Mouse (Mus musculus): ENCODE data around the gene Ppil4. TPM values are rescaled to one million over a fixed set of nuclear protein-coding genes. Genes with fewer than 3 reads are reported as not detected.

Ppil4 gene
- polyA plus RNA-seq, 1 experiment from 2014 or later = 63.7 TPM

DNA sequence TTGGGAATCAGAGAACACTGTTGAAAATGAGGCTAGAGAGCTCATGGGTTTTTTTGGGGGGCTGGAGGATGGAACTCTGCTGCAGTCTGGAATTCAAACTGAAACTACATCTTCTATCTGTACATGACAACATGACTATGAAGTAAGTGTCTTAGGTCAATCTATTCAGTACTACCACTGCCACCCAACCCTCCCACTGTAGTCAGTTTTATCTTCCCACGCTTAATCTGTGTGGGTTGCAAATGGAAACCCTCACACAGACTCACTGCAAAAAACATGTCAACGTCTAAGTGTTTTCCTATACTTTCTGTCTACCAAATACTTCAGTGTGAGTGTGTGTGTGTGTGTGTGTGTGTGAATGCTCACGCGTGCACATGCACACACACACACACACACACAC lies 50.5 kb downstream of the Ppil4 start:
- H3K36me3 ChIP-seq (ENCODE audit: control insufficient read depth, insufficient read depth) = no peaks in the 10 kb centered on the region
- no peak for ATAC-seq
- H3K4me1 ChIP-seq (replicated peaks; ENCODE audit: control insufficient read depth, insufficient read depth, low read length) = no peaks in the 10 kb centered on the region
- 94% methylated on average over 4 of the region's 4 CpGs for WGBS
- H3K9ac ChIP-seq (replicated peaks; ENCODE audit: low read depth, low read length) = no peak overlapping the region
- H3K9me3 ChIP-seq (ENCODE audit: control insufficient read depth, low read length) = no peaks in the 10 kb centered on the region
- no peak overlapping the region for H3K27ac ChIP-seq (ENCODE audit: low read length)
- no peaks in the 10 kb centered on the region for H3K27me3 ChIP-seq (replicated peaks; ENCODE audit: control insufficient read depth, insufficient read depth, low read length)
- H3K4me2 ChIP-seq (ENCODE audit: low read length) = no peak overlapping the region
- no peak overlapping the region for H3K4me3 ChIP-seq (replicated peaks; ENCODE audit: low read length)

DNA sequence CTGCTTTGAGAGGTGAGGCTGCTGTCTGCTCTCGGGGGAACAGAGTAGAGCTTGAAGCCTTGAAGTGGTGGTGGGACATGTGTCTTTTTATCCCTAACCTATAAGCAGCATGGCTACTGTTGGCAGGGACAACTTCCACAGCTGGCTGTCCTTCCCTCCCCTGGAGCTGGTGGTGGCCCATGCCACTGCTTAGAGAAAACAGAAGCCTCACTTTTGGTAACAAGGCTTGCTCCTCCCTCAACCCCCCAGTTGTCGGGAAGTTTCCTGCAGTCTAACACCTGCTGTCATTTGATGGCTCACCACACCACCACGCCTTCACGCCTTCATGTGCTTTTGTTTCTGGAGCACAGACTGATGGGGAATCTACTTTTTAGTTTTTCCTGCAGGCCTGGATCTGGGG lies 51.5 kb downstream of the Ppil4 start:
- no peaks in the 10 kb centered on the region for H3K9me3 ChIP-seq (ENCODE audit: control insufficient read depth, low read length)
- H3K4me3 ChIP-seq (replicated peaks; ENCODE audit: low read length) = no peak overlapping the region
- no peaks in the 10 kb centered on the region for H3K4me1 ChIP-seq (replicated peaks; ENCODE audit: control insufficient read depth, insufficient read depth, low read length)
- ATAC-seq = no peak
- no peaks in the 10 kb centered on the region for H3K27me3 ChIP-seq (replicated peaks; ENCODE audit: control insufficient read depth, insufficient read depth, low read length)
- no peaks in the 10 kb centered on the region for H3K36me3 ChIP-seq (ENCODE audit: control insufficient read depth, insufficient read depth)
- H3K9ac ChIP-seq (replicated peaks; ENCODE audit: low read depth, low read length) = no peak overlapping the region
- 84% methylated on average over 4 of the region's 4 CpGs for WGBS
- no peak overlapping the region for H3K27ac ChIP-seq (ENCODE audit: low read length)
- no peak overlapping the region for H3K4me2 ChIP-seq (ENCODE audit: low read length)

DNA sequence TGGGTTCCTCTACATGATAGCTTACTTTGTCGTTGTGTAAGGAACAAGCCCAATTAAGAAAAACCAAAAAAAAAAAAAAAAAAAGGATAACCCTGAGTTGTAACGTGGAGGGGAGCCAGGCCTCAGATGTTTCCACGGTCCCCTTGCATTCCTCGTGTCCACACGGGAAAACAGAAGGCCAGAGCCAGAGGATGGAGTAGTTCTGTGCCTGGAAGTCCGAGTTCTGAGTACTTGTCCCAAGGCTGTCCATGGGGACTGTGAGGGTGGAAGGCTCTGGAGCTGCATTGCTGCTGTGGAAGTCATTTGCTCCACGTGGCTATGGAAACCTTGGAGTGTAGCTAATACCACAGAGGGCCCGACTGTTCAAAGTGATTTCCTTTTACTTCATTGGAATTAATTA lies 52.4 kb downstream of the Ppil4 start:
- Histone ChIP-seq H3K4me1 (replicated peaks; ENCODE audit: control insufficient read depth, insufficient read depth, low read length) (no peaks in the 10 kb centered on the region), H3K4me3 (replicated peaks; ENCODE audit: low read length) (no peak overlapping the region), H3K4me2 (ENCODE audit: low read length) (no peak overlapping the region), H3K9me3 (ENCODE audit: control insufficient read depth, low read length) (no peaks in the 10 kb centered on the region), H3K27me3 (replicated peaks; ENCODE audit: control insufficient read depth, insufficient read depth, low read length) (no peaks in the 10 kb centered on the region), H3K36me3 (ENCODE audit: control insufficient read depth, insufficient read depth) (no peaks in the 10 kb centered on the region), H3K27ac (ENCODE audit: low read length) (no peak overlapping the region), H3K9ac (replicated peaks; ENCODE audit: low read depth, low read length) (no peak overlapping the region)
- 70% methylated on average over 8 of the region's 8 CpGs for WGBS
- no peak for ATAC-seq

DNA sequence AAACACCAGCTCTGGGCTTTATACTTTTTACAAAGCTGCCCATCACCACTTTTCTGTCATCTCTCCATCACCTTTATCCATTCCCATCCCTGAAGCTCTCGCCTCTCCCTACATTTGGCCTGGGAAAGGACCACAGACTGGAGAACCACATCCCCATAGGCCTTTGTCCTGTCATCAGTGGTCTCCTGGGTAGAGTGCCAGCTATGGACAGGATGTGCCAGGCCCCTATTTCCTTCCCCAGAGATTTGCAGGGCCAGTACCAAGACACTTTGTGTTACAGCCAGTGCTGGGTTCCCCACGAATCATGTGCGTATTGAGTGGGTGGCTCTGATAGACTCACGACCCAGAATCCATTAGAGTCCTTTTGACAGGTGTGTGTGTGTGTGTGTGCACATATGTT lies 53.3 kb downstream of the Ppil4 start:
- Histone ChIP-seq H3K9ac (replicated peaks; ENCODE audit: low read depth, low read length) (no peak overlapping the region), H3K4me2 (ENCODE audit: low read length) (no peak overlapping the region), H3K36me3 (ENCODE audit: control insufficient read depth, insufficient read depth) (no peaks in the 10 kb centered on the region), H3K9me3 (ENCODE audit: control insufficient read depth, low read length) (no peaks in the 10 kb centered on the region), H3K4me1 (replicated peaks; ENCODE audit: control insufficient read depth, insufficient read depth, low read length) (no peaks in the 10 kb centered on the region), H3K4me3 (replicated peaks; ENCODE audit: low read length) (no peak overlapping the region), H3K27me3 (replicated peaks; ENCODE audit: control insufficient read depth, insufficient read depth, low read length) (no peaks in the 10 kb centered on the region), H3K27ac (ENCODE audit: low read length) (no peak overlapping the region)
- WGBS = 85% methylated on average over 4 of the region's 4 CpGs
- ATAC-seq = no peak

DNA sequence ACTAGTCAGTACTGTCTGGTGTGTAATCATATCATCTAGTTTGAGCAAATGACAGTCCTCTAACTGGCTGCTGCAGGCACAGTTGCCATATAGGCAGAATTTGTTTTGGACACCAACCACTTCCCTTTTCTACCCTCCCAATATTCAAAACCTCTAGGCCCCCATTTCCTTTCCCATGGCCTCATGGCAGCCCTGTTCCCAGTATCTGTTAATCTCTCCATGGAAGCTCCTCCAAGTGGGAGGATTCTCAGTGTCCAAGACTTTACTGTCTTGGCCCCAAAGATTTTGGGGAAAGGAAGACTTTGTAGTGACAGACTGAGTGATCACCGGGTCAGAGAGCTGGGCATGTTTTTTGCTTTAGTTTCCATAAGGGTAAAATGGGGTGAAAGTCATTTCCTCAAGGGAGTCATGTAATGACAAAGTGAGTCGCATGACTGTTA lies 54.5 kb downstream of the Ppil4 start:
- 87% methylated on average over 2 of the region's 2 CpGs for WGBS
- no peak for ATAC-seq
- Histone ChIP-seq H3K36me3 (ENCODE audit: control insufficient read depth, insufficient read depth) (no peaks in the 10 kb centered on the region), H3K27ac (ENCODE audit: low read length) (no peak overlapping the region), H3K4me1 (replicated peaks; ENCODE audit: control insufficient read depth, insufficient read depth, low read length) (no peaks in the 10 kb centered on the region), H3K9ac (replicated peaks; ENCODE audit: low read depth, low read length) (no peak overlapping the region), H3K4me3 (replicated peaks; ENCODE audit: low read length) (no peak overlapping the region), H3K27me3 (replicated peaks; ENCODE audit: control insufficient read depth, insufficient read depth, low read length) (no peaks in the 10 kb centered on the region), H3K9me3 (ENCODE audit: control insufficient read depth, low read length) (no peaks in the 10 kb centered on the region), H3K4me2 (ENCODE audit: low read length) (no peak overlapping the region)

DNA sequence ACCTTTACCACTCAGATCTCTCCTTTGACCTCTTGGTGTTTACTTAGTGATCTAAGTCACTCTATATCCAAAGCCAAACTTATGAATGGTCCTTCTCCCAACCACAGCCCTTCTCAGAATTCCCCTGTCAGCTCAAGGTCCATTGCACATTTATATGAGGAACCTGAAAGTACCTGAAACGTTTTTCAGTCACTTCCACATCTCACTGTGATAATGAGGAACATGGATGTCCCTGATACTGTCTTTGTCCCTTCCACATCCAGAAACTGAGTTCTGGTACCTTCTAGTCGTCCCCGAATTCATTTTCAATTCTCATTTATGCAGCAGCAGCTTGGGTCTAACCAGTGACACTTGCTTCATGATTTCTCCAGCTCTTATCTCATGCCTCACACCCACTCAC lies 59.2 kb downstream of the Ppil4 start:
- WGBS = 68% methylated on average over 3 of the region's 3 CpGs
- H3K4me2 ChIP-seq (ENCODE audit: low read length) = no peak overlapping the region
- no peaks in the 10 kb centered on the region for H3K36me3 ChIP-seq (ENCODE audit: control insufficient read depth, insufficient read depth)
- H3K4me3 ChIP-seq (replicated peaks; ENCODE audit: low read length) = no peak overlapping the region
- no peaks in the 10 kb centered on the region for H3K4me1 ChIP-seq (replicated peaks; ENCODE audit: control insufficient read depth, insufficient read depth, low read length)
- no peak overlapping the region for H3K27ac ChIP-seq (ENCODE audit: low read length)
- no peak overlapping the region for H3K9ac ChIP-seq (replicated peaks; ENCODE audit: low read depth, low read length)
- no peaks in the 10 kb centered on the region for H3K27me3 ChIP-seq (replicated peaks; ENCODE audit: control insufficient read depth, insufficient read depth, low read length)
- no peaks in the 10 kb centered on the region for H3K9me3 ChIP-seq (ENCODE audit: control insufficient read depth, low read length)
- ATAC-seq = no peak

DNA sequence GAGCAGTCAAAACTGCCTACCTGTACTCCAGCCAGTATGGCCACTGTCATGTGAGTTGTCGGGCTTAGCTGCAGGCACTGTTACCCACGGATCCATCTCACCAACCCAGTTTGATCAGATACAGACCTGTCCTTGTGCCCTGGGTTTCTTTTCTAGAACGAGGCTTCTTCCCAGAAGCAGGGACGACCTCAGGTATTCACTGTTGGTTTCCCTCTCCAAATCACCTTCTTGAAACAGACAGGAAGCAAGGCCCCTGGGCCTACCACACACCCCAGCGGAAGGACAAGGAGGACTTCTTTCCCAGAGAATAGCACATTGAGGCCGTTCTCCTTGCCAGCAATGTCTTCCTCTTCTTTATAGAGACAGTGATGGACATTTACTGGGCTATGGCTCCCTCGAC lies 67.8 kb downstream of the Ppil4 start:
- Histone ChIP-seq H3K36me3 (ENCODE audit: control insufficient read depth, insufficient read depth) (no peaks in the 10 kb centered on the region), H3K27ac (ENCODE audit: low read length) (no peak overlapping the region), H3K27me3 (replicated peaks; ENCODE audit: control insufficient read depth, insufficient read depth, low read length) (no peaks in the 10 kb centered on the region), H3K9me3 (ENCODE audit: control insufficient read depth, low read length) (no peaks in the 10 kb centered on the region), H3K9ac (replicated peaks; ENCODE audit: low read depth, low read length) (no peak overlapping the region), H3K4me2 (ENCODE audit: low read length) (no peak overlapping the region), H3K4me3 (replicated peaks; ENCODE audit: low read length) (no peak overlapping the region), H3K4me1 (replicated peaks; ENCODE audit: control insufficient read depth, insufficient read depth, low read length) (no peaks in the 10 kb centered on the region)
- 92% methylated on average over 7 of the region's 7 CpGs for WGBS
- no peak for ATAC-seq

DNA sequence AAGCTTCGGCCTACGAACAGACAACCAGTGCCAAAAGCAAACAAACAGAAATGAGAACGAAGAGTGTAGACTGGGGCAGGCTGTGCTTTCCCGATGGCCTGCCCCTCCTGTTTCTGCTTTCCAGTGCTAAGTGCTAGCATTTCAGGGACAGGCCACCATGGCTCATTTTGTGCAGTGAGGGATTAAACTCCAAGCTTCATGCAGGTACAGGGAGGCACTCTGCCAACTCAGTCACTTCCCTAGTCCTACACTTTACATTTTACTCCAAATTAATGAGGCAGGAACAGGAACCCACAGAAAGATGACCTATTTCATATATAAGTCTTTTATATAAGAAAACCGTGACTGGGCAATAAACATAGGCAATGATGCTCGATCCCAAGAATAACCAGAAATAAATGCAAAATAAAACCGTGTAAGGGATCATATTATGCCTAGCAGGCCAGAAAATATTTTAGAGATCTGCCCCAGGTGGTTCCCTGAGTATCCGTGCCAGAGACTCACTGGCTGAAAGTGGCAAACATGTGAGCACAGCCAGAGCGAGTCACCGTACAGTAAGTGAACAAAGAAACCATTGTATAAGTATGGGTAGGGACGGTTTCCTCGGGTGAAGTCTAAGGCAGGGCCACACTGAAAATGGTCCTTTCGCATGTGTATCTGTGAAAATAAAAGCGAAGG lies 68.7 kb downstream of the Ppil4 start:
- WGBS = 70% methylated on average over 14 of the region's 14 CpGs
- no peak for ATAC-seq
- no peak overlapping the region for H3K9ac ChIP-seq (replicated peaks; ENCODE audit: low read depth, low read length)
- H3K36me3 ChIP-seq (ENCODE audit: control insufficient read depth, insufficient read depth) = no peaks in the 10 kb centered on the region
- H3K27ac ChIP-seq (ENCODE audit: low read length) = no peak overlapping the region
- no peak overlapping the region for H3K4me3 ChIP-seq (replicated peaks; ENCODE audit: low read length)
- no peaks in the 10 kb centered on the region for H3K9me3 ChIP-seq (ENCODE audit: control insufficient read depth, low read length)
- no peaks in the 10 kb centered on the region for H3K4me1 ChIP-seq (replicated peaks; ENCODE audit: control insufficient read depth, insufficient read depth, low read length)
- H3K27me3 ChIP-seq (replicated peaks; ENCODE audit: control insufficient read depth, insufficient read depth, low read length) = no peaks in the 10 kb centered on the region
- no peak overlapping the region for H3K4me2 ChIP-seq (ENCODE audit: low read length)

DNA sequence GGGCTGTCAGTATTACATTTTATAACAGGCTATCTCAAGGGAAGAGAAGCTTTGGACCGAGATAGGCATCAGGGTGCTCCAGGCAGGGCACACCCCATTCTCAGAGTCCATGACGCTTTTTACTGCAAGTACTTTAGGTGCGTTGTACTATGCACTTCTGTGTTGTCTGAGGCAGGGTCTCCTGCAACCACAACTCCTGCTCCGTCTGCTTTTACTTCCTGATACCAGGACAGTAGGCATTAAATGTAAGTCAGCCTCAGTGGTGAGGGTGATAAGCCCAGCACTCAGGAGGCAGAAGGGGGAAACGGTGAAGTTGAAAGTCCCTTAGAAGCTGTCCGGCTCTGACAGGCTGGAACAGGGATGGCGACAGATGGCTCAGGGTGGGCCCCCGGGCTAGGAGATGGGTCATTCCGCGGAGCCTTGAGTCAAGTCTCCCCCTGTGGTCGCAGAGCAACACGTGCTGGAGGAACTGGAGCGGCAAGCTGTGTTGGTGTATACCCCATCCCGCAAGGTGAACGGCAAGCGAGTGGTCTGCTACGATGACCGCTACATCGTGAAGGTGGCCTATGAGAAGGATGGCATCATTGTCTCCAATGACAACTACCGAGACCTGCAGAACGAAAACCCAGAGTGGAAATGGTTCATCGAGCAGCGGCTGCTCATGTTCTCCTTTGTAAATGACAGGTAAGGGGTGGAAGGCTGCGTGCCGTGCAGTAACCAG lies 69.4 kb downstream of the Ppil4 start:
- Histone ChIP-seq H3K9ac (replicated peaks; ENCODE audit: low read depth, low read length) (no peak overlapping the region), H3K4me2 (ENCODE audit: low read length) (no peak overlapping the region), H3K36me3 (ENCODE audit: control insufficient read depth, insufficient read depth) (no peaks in the 10 kb centered on the region), H3K9me3 (ENCODE audit: control insufficient read depth, low read length) (no peaks in the 10 kb centered on the region), H3K4me3 (replicated peaks; ENCODE audit: low read length) (no peak overlapping the region), H3K27me3 (replicated peaks; ENCODE audit: control insufficient read depth, insufficient read depth, low read length) (0 out of 2 replicates have a peak, but pooled peaks cover 4% of the 10 kb centered on the region), H3K27ac (ENCODE audit: low read length) (no peak overlapping the region), H3K4me1 (replicated peaks; ENCODE audit: control insufficient read depth, insufficient read depth, low read length) (peaks cover 1% of the 10 kb centered on the region)
- no peak for ATAC-seq
- WGBS = 94% methylated on average over 25 of the region's 25 CpGs

All from forebrain, embryonic 16.5 days (tissue).